Mouse (Mus musculus) thymus, postnatal 4 days (tissue): ENCODE data around the gene Otor.

ENCODE experiments used
- DNase-seq: peaks from one replicate; pipeline ENCODE4 v3.0.0; 2021

The Otor gene

DNA sequence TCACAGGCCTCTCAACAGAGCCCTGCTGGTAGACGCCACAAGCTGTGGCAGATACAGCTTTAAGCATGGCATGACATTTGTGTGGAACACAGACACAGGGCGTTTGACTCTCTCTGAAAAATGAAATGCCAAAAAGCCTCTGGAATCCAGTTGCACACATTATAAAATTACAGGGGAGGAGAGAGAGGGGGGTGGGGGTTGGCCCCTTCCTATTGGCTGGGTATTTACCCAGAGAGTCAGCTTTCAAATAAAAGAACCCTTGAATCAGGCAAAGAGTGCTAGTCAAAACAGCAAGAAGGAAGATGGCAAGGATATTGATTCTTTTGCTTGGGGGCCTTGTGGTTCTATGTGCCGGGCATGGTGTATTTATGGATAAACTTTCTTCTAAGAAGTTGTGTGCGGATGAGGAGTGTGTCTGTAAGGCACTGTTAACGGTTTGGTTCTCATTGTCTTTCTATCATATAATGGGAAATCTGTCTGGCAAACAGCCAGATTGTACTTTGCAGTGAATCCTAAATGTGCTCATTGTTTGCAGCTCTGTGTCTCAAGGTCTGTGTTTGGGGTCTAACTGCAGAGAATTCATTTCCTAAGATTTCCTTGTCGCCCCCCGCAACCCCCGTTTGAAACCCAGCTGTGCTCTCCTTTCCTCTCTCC, at the start of gene Otor:
Gene Otor, plus strand, starts transcription at position 276 of the 654 bp plus-strand sequence.
- DNase-seq: no peak

DNA sequence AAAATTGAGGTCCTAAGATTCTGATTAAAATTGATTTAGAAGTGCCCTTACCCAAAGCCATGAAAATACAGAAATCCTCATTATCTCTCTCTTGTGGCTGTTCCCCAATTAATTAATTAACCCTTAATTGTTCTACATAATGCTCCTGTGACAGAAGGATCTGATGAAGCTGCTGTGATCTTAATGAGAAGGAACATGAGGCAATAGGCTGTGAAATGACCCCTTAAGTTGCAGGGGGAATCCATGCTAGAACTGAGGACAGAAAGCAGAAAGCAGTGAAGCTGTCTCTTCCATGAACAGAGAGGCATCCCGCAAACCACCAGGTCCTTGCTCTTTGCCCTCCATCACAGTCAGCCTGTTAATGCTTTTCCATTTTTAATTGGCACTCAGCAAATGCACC, 47.0 kb upstream of the Otor start:
- DNase-seq: no peak

DNA sequence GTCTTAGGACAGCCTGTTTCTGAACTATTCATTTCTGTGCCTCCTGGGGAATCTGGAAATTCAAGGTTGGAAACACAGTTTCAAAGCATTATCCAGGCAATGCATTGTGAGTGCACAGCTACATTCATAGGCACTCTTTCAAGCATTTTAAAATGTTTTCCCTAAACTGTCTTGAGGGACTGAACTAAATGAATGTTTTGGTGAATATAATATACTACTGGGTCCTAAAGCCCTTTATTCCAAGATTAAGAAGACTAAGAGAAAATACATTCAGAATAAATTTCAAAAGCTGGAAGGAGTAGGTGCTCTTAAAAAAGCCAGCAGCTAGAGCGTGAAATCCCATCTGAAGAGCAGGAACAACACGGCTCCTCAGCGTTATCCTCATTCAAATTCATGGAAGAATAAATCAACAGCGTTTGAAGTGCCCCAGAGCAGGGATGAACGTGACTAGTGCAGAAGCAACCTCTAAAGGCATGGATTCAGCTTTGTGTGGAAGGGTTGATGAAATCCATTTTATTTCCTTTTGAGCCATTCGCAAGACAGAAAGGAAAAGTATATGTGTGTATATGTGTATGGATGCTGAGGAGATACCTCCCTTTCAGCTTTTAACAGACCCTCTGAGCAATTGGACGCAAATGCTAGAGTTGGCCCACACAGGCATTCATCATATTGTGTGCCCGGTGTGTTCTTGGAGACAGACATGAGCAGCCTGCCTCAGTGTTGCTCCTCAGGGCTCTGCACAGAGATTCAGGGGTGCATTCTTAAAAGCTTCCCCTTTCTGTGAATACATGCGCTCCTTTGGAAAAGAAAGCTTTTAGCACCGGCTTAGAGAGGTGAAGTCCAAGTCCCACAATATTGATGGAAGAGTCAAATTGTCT, 45.7 kb upstream of the Otor start:
- no peak for DNase-seq

DNA sequence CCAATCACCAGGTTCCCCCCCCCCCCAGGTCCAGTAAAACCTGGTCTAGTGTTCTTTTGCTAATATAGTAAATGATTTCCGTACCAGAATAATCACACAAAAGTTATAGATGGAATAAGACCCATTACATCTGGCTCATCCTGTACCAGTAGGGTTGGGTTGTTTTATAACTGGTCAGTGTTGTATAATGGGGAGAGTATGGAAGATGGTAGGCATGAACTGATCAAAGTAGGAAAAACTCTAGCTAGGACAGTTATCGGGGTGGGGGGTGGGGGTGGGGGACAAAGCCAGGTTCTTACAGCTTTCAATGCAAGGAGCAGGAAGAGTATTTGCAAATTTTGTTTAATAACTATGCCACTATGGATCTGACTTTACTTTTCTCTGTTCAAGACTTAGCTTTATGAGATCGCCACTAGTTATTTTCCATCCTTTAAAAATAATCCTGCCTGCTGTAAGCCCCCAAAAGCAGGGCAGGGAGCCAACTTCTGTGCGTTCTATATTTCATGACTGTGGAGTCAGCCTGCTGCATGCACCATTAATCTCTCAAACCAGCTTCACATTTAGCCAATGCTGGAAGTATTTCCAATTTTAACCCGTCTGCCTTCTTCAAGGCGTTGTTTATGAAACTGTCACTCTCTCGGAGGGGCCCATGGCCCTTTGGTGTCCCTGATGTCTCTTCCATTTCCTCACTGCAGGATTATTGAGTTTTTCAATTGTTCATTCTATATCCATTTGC, 43.8 kb upstream of the Otor start:
- DNase-seq: no peak

DNA sequence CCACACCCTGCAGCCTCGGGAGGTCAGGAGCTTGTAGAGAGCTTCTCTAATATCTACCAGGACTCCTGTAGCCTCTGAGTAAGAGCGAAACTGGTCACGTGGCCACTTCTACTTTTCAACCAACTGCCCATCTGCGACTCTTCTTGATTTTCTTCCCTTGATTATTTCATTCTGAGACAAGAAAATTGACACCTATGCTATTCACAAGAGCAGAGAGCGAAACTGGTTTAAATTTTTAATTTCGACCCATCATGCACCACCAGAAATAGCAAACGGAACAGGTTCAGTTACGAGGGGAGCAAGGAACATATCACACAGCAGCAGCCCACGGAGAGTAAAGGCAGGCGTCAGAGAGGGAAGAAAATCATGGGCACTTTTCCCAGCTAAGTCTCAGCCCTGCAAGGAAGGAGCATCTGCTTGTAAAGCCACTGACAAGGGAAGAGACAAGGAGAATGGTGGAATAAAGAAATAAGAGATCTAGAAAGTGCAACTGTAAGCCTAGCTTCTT, 43.1 kb upstream of the Otor start:
- DNase-seq: no peak

DNA sequence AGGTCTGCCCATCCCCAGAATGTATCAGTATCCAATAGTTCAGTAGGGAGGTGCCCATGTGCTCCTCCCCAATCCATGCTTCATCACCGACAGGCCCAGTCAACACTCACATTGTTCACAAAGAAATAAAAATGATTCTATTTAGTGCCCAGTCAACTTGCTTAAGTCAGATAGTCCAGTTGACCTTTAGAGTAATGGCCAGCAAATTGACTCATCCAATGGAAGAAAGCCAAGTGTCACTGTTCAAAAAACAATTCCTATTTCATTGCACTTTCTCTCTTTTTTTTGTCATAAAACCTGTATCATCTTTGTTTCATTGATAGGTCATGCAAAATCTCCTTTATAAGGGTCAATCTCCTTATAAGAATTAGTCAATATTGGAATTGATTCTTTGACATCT, 36.7 kb upstream of the Otor start:
- no peak for DNase-seq

DNA sequence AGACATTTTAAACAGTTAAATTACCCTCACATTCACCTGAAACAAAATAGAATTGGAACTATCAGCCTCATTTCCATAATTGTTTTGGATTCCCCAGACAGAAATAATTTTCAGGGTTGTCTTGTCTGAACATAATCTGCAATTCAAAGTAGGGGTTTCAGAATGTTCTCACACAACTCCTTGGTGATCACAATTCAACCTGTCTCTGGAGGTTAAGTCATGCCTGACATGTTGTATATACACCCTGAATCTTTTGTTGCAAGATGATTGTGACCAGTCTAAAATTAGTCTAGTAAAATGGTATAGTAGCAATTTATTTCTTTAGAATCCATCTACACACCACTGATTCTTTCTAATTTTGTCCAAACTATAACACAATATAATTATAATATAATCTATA, 23.0 kb upstream of the Otor start:
- no peak for DNase-seq

DNA sequence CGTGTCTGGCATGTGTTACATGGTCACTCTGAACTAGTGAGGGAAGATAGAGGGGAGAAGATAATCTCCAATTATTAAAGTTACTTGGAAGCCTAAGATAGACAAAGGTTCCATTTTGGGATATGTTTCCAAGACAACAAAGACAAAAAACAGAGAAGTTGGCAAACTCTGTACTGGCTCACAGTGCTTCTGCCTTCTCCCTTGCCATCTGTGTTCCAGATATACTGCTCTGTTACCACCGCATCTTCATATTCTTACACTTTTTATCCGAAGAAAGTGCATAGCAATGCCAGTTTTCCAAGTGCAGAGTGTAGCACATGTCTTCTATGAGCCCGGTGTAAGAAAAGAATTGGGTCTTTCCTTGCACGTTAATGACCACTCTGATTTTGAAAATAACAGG, 21.5 kb upstream of the Otor start:
- DNase-seq: no peak

DNA sequence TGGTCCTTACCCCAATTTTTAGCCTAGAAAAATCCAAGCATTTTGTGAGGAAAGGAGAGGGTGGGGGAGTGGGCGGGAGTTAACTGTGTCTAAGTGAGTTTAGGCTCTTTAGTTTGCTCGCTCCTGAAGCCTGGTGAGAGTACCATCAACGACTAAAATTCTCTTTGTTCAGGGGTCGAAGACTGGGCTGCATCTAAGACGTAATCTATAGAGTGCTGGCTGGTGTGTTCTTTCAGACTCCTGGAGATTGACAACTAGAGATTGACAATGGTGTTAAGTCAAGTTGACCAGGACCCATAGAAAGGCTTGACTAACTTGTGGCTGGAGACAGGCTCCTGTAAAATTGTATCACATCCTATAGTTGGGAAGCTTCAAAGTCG, 15.9 kb upstream of the Otor start:
- no peak for DNase-seq

DNA sequence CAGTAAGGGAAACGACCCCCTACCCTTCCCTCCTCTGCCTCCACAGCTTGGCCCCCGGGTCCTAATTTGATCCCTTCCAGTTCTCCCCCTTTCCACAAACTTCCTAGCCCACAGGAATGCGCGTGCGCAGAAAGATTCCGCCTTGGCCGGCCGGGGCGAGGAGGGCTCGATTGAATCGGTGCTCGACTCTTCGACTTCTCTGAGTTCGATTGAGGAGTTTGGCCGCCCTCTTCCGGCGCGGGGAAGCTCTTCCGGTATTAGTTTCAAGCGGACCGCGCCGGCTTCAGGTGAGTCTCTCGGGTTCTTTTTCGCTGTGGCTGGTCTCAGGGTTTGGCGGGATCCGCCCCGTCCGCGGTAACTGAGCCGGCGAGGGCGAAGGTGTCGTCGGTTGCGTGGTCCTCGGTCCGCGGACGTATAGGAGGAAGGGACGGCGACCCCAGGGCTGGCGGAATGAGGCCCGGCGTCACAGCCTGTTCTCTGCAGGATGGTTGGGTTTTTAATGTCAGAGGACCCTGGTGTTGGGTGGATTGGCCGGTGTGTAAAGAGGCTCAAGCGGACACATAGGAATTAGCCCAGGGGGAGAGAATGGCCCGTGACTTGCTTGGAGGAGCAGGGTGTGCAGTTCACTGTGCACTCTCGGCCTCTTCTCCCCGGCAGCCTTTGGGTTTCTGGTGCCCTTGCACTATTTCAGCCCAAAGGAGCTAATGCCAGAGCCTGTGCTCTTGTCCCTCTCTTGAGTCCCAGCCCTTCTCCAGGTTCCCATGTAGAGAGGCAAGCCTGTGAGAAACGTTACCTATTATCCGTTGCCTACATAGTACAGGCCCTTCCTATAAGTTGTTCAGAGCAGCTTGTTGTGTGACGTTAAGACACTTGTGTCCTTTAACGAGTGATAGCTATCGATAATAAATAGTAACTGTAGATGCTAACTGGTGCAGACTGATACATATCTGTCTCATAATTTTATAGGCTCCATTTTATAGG, 15.2 kb upstream of the Otor start, which contains the start of gene Snrpb2:
Gene Snrpb2, plus strand, starts transcription at position 228 of the 981 bp plus-strand sequence.
- peak; percentile 87 for DNase-seq

DNA sequence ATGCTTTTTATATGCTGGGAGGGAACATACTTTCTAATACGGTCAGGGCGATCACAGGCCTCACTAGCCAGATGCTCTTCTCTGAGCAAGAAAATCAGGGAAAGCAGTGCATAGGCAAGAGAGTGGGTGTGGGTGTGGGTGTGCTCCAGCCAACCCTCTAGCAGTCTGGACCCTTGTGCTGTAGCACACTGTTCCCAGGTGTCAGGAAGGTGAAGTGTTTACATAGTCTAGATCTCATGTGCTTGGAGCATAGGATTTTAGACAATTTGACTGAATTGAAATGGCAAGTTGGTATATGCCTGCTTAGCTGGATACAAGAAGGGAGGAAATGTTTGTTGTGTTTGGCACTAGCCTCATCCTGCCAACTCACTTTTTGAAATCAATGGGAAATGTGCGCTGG, 12.4 kb upstream of the Otor start:
- no peak for DNase-seq

DNA sequence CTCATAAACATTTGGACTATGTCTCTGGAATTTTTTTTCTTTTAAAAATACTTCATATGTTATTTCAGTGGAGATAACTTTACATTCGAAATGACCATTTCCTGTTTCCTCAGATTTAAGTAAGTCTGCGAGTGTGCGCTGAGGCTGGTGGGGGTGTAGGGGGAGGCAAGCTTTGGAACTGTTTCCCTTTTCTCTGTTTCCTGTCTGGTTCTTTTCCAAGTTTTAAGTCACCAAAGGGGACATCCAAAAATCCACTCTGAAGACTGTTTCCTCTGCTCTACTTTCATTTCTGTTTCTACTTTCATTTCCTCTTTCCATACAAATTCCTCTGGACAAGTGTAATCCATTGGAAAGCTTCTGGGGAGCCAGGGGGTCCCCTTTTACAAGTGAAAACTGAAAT, 3.4 kb downstream of the Otor start:
- DNase-seq: no peak

DNA sequence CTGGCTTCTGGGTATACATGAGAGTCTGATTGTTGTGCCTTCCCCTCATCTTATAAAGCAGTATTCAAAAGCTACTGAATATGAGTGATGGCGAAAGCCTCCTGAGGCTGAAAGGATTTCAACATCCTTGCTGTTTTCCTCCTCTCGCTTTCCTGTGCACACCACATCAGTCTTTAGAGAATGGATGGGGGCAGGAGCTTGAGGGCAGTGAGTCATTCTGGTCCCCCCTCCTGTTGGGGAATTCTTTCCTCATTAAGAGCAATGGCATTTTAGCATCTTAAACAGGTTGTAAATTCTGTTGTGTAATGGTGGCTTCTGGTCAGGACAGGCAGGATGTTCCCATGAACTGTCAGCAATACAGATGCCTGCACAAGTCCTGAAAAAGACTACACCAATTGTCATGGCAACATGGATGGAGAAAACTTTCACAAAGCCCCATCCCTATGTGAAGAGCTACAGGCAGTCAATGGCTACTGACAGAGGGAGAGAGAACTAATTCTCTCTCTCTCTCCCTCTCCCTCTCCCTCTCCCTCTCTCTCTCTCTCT, 6.7 kb downstream of the Otor start:
- DNase-seq: no peak

DNA sequence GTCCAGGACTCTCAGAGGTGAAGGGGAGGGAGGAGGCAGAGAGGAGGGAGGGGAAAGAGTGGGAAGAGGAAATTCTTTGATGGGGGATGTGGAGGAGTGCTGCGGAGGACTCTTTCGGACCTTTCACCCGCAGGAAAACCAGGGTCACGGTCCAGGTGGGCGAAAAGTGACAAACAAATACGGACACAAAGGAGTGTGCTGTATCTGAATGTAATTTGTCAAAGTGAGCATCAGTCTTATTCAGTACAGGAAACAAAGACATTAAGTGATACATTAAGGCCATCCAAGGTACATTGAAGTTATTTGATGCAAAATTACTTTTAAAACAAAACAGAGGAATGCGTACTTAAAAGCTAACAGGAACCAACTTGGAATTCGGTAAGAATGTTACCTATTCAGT, 11.6 kb downstream of the Otor start:
- no peak for DNase-seq

DNA sequence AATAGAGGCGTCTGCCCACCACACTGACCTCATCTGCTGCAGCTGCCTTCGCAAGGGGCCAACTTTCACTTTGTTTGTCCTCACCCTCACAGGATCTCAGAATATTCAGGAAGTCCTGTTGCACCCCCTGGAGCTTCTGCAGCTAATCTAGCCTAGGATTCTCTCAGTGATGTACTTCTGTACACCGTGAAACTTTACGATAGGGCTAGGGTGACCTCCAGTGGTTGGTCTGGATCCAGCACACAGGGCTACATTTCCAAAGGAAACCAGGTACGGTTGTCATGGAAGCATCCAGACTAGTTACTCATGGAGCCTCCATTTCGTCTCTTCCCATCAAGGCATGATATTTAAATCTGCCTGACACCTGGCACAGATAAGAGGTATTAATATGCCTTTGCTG, 15.5 kb downstream of the Otor start:
- DNase-seq: peak; percentile 21

DNA sequence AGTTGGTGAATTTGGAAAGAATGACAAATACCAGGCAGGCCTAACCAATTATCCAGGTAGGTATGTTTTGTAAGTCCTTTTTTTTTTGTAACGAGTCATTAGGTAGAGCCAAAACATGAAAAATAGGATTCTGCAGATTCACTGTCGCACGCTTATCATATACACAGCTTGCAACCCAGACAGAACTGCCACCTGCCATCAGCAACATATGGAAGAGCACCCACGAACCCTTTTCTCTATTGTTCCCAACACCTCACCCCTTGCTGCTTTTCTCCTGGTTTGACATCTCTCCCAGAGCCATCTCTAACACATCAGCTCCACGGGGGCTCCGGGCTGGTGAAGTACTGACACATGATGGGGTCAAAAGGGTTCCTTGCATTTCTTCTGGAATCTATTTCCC, 16.5 kb downstream of the Otor start:
- DNase-seq: no peak

DNA sequence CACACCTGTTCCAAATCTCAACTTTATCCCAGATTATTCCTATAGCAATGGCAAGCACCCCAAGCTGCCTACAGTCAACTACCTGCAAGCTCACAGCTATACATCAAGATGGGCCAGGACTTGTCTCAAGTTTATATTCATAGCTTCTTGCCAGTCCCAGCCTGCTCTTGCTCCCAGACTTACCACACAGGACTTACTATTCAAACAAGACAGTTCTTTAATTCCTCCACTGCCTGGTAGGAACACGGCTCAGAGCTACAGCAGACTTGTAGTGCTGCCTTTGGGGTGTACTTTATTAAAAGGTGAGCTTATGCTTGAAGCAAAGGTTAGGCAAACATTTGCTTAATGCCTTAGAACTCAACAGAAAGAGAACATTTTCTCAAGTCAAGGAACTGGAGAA, 18.9 kb downstream of the Otor start:
- DNase-seq: no peak

DNA sequence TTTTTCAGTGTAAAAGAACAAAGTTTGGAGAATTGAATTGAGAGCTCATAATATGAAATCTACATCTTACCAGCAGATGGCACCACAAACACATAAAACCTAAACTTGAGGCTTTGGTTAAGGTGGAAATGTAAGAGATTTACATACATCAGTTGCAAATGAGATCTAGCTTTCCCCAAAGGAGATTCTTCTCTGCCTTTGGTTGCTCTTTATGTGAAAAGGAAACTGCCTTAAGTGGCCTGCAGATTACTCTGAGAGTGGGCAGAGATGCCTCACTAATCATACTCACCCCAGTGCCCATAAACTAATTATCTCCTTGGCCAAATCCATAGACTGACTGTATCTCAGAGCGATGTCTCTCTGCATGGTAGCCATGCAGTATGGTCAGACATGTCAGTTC, 35.6 kb downstream of the Otor start:
- no peak for DNase-seq

DNA sequence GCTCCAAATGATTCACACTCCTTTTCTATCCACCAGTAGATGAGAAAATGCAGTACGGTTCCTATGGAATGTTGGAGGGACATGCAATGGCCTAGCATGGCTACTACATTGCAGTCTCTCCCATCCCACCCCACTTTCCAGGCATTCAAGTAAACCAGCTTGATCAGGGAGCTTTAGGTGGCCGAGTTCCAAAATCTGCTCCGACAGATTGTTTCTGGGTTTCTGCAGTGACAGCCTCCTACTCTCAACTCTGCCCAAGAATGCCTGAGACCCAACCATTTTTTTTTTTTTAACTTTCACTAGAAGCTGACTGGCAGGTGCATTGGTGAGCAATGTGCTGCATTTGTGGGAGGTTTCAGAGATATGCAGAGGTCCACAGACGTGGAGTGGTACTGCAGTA, 36.4 kb downstream of the Otor start:
- DNase-seq: no peak

DNA sequence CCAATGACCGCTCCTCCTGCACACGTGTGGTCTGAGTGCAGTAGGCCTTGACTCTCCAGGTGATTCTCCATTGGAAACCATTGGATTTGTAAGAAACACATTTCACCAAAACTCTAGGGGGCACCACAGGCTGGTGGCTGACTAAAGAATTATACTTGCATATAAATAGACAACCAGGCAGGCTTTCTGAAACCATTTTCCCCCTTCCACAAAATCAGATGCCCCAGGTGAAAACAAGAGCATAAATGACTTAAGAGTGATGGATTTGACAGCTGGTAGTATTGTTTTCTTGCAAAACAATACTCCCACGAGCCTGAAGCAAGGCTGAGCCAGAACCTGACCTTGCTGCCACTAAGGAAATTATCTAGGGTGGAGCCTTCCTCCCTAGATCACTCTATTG, 39.2 kb downstream of the Otor start:
- no peak for DNase-seq

DNA sequence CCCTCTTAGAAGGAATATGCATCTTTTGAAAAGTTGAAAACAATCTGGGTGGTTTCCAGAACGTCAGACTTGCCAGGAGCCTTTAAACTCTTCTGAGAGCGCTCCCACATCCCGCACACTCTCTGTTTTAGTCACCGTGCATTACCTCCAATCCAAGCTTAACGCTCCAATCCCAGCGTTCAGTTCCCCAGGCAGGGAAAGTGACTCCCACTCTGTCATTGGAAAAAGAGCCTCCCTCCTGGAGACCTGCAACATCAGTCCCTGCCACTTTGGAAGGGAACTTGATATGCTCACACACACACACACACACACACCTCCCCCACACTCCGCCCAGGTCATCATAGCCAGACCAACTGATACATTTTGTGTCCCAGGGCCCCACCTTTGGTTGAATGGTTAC, 39.9 kb downstream of the Otor start:
- DNase-seq: no peak

DNA sequence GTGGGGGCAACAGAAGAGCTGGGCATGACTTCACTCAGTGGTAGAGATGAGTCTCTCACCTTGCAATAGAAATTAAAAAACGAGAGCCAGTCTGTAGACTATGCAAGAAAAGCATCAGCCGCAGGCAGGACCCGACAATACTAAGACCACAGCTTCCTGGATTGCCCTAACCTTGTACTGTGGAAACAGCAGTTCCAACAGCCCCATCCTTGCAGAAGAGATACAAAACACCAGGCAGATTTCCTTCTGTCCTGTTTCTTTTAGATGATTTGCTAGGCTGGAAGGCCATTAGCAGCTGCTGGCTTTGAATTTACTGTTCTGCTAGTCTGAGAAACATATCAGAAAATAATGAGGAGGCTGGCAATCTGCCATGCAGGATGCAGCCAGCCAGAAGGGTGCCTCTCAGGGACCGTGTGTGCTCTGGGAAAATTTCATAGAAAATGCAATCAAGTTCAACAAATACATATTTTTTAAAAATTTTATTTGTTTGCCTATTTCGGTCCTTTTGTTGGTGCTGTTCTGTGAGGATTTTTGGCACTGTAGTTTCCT, 52.9 kb downstream of the Otor start:
- DNase-seq: no peak
